Mouse (Mus musculus) stomach, postnatal 0 days (tissue): ENCODE measurements around the gene Trpt1. TPM values are rescaled to one million over a fixed set of nuclear protein-coding genes. Genes with fewer than 3 reads are reported as not detected.

ENCODE experiments used
- ATAC-seq: fragments of 200-750 bp; cut with Nextera tagmentation; 2 replicates; pipeline ENCODE4 v1.8.0; 2017; ENCODE audit not compliant: low FRiP score, low TSS enrichment
- DNase-seq: peaks from one replicate; pipeline ENCODE4 v3.0.0-alpha.2; 2016; ENCODE audit warnings: low spot score
- H3K27ac ChIP-seq: fragments of 300-500 bp; sonication (generic); replicated peaks from 2 replicates; pipeline ENCODE4 v1.5.1; 2014; ENCODE audit warnings: mild to moderate bottlenecking, control low read depth
- H3K27me3 ChIP-seq: fragments of 300-500 bp; sonication (generic); 2 replicates; pipeline ENCODE4 v1.6.1; 2014; ENCODE audit warnings: low read length; ENCODE audit not compliant: control insufficient read depth, insufficient read depth
- H3K36me3 ChIP-seq: fragments of 300-500 bp; sonication (generic); 2 replicates; pipeline ENCODE4 v1.6.1; 2014; ENCODE audit warnings: low read length, mixed read lengths; ENCODE audit not compliant: control insufficient read depth, insufficient read depth
- H3K4me1 ChIP-seq: fragments of 300-500 bp; sonication (generic); replicated peaks from 2 replicates; pipeline ENCODE4 v1.6.1; 2014; ENCODE audit warnings: antibody characterized with exemption; ENCODE audit not compliant: control insufficient read depth, insufficient read depth
- H3K4me2 ChIP-seq: fragments of 300-500 bp; sonication (generic); replicated peaks from 2 replicates; pipeline ENCODE4 v1.6.1; 2014; ENCODE audit warnings: low read depth, mild to moderate bottlenecking, control low read depth, moderate library complexity
- H3K4me3 ChIP-seq: fragments of 300-500 bp; sonication (generic); 2 replicates; pipeline ENCODE4 v1.5.1; 2014; ENCODE audit warnings: low read depth, low read length, control low read depth
- H3K9ac ChIP-seq: fragments of 300-500 bp; sonication (generic); 2 replicates; pipeline ENCODE4 v1.6.1; 2014; ENCODE audit warnings: mild to moderate bottlenecking, low read length, control low read depth, mixed read lengths
- H3K9me3 ChIP-seq: fragments of 300-500 bp; sonication (generic); 2 replicates; pipeline ENCODE4 v1.6.1; 2016; ENCODE audit warnings: low read length; ENCODE audit not compliant: control insufficient read depth
- CTCF ChIP-seq: IDR thresholded peaks from 2 replicates; pipeline ENCODE4 v1.5.1; 2016; ENCODE audit warnings: antibody characterized with exemption, low read depth, mild to moderate bottlenecking, moderate library complexity
- EP300 ChIP-seq: optimal IDR thresholded peaks from 2 replicates; pipeline ENCODE3; 2016; ENCODE audit warnings: antibody characterized with exemption
- WGBS: fragments of 180-500 bp; shearing (Covaris S2); extraction: QIAGEN DNeasy Blood & Tissue Kit; methylation state at CpG from one replicate; pipeline ENCODE4 v1.1.7; 2014; 5-methylcytosine and 5-hydroxymethylcytosine counted together
- polyA plus RNA-seq: library from polyadenylated mRNA; unstranded; fragments of >200 nt; fragmentation: Nextera tagmentation; extraction: Ambion mirVana; gene quantifications from 2 replicates; pipeline ENCODE4 v1.2.1, GENCODE M21; 2015

Gene Trpt1
- polyA plus RNA-seq, 1 experiment from 2014 or later: 10.0 TPM

- peak; percentile 2 for ATAC-seq
- 2% methylated on average over 34 of the region's 35 CpGs for WGBS
Measured at GRCm38 (mm10) chr19:7039088-7039720, 43.3 kb downstream of the Trpt1 start.

GRCm38 (mm10) chr19:7039841-7040636 is 44.1 kb downstream of the Trpt1 start, which contains the start of gene Stip1:
Gene Stip1, minus strand, starts transcription at chr19:7039967.
- Histone ChIP-seq H3K27ac (peak within 1 kb of the TSS; percentile 96), H3K4me2 (peak within 1 kb of the TSS; percentile 74), H3K9ac (peak within 1 kb of the TSS; percentile 91), H3K4me1 (peaks cover 7% of the 10 kb centered on the region), H3K9me3 (no peaks in the 10 kb centered on the region), H3K36me3 (no peaks in the 10 kb centered on the region), H3K4me3 (peak within 1 kb of the TSS; percentile 89), H3K27me3 (no peaks in the 10 kb centered on the region)
- peak; percentile 98 for DNase-seq
- TF ChIP-seq EP300: peak; percentile 94
- TF ChIP-seq CTCF: peak; percentile 73
- under 1% methylated on average over 49 of the region's 49 CpGs for WGBS
- ATAC-seq: peak; percentile 99

More at GRCm38 (mm10) chr19:7039088-7039720, 43.3 kb downstream of the Trpt1 start:
- Histone ChIP-seq H3K27me3 (no peaks in the 10 kb centered on the region), H3K4me2 (peak overlapping the region; percentile 74), H3K4me3 (peak overlapping the region; percentile 89), H3K27ac (peak overlapping the region; percentile 92), H3K9me3 (no peaks in the 10 kb centered on the region), H3K9ac (peak overlapping the region; percentile 91), H3K36me3 (peaks cover 2% of the 10 kb centered on the region; the same call in 1 of the 2 replicates), H3K4me1 (peaks cover 7% of the 10 kb centered on the region)
- TF ChIP-seq EP300: no peak
- no peak for TF ChIP-seq CTCF
- DNase-seq: peak; percentile 70

GRCm38 (mm10) chr19:7040637-7041130 is 44.8 kb downstream of the Trpt1 start:
- Histone ChIP-seq H3K36me3 (no peaks in the 10 kb centered on the region), H3K9me3 (no peaks in the 10 kb centered on the region), H3K4me2 (peak overlapping the region; percentile 72), H3K27me3 (no peaks in the 10 kb centered on the region), H3K4me1 (peaks cover 7% of the 10 kb centered on the region), H3K9ac (peak overlapping the region; percentile 76), H3K27ac (peak overlapping the region; percentile 96), H3K4me3 (peak overlapping the region; percentile 50)
- TF ChIP-seq CTCF (no peak), EP300 (no peak)
- 20% methylated on average over 13 of the region's 13 CpGs for WGBS
- ATAC-seq: no peak
- DNase-seq: no peak

GRCm38 (mm10) chr19:7041171-7041570 is 45.2 kb downstream of the Trpt1 start:
- H3K4me1 ChIP-seq: peaks cover 7% of the 10 kb centered on the region
- peak overlapping the region; percentile 96 for H3K27ac ChIP-seq
- TF ChIP-seq EP300 (no peak), CTCF (no peak)
- no peak overlapping the region for H3K4me3 ChIP-seq
- H3K27me3 ChIP-seq: no peaks in the 10 kb centered on the region
- H3K9me3 ChIP-seq: no peaks in the 10 kb centered on the region
- 79% methylated on average over 2 of the region's 2 CpGs for WGBS
- no peak for ATAC-seq
- no peak overlapping the region for H3K9ac ChIP-seq
- no peak for DNase-seq
- H3K4me2 ChIP-seq: no peak overlapping the region
- H3K36me3 ChIP-seq: no peaks in the 10 kb centered on the region

- Histone ChIP-seq H3K27ac (no peak overlapping the region), H3K4me3 (no peak overlapping the region), H3K9me3 (no peaks in the 10 kb centered on the region), H3K4me1 (peaks cover 3% of the 10 kb centered on the region; the same call in 1 of the 2 replicates), H3K36me3 (no peaks in the 10 kb centered on the region), H3K27me3 (no peaks in the 10 kb centered on the region), H3K4me2 (no peak overlapping the region), H3K9ac (no peak overlapping the region)
- TF ChIP-seq EP300 (no peak), CTCF (no peak)
- 70% methylated on average over 4 of the region's 4 CpGs for WGBS
- ATAC-seq (no peak), DNase-seq (no peak)
Measured at GRCm38 (mm10) chr19:7044279-7044678, 48.3 kb downstream of the Trpt1 start.
